Mouse (Mus musculus) spleen, adult 18-20 months (tissue): ENCODE results near the gene Ccdc91.

Experiments used
- DNase-seq, 2 experiments: peaks; one replicate each; pipeline ENCODE4 v3.0.0; 2022; ENCODE audit warnings: mixed read lengths in 2 of 2

Ccdc91 gene

DNA sequence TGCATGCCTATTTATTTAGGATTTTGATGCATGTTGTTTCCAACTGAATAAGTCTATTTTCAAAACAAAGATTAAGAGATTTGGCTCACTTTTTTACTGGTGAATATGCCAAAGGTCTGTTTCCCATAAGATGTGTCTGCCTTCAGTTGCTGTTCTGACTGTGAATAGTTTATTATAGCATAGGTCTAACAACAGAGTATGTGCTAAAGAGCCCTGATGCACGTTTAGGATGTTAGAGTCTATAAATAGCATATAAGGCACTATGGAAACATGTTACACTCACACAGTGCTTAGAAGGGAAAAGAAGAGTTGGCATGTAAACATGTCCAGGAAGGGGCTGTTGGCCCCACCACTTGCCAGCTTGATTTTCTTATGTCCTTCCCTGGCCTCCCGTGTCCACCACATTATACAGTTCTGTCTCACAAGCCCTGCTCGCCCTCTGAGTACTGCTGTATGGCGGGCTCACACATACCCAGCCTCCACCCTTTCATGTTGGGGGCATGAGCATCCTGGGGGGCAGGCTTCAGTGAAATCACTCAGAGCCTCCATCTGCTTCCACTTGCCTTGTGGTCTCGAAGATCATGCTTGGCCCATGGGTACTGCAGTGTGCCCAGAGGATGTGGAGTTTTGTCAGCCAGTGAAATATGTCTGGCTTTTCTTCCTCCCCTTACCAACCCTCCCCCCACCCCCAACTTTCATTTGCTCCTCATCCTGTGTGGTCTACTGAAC, 99.0 kb downstream of the Ccdc91 start:
- DNase-seq, result no peak

GRCm38 (mm10) chr6:147575183-147575784, 99.7 kb downstream of the Ccdc91 start:
- no peak for DNase-seq

- no peak for DNase-seq
Measured at GRCm38 (mm10) chr6:147587675-147588074, 112.0 kb downstream of the Ccdc91 start.

GRCm38 (mm10) chr6:147606666-147607065, 131.0 kb downstream of the Ccdc91 start:
- DNase-seq, result no peak

GRCm38 (mm10) chr6:147607613-147608012, 132.0 kb downstream of the Ccdc91 start:
- DNase-seq, result no peak

- DNase-seq, result no peak
Measured at GRCm38 (mm10) chr6:147615306-147615705, 139.7 kb downstream of the Ccdc91 start.

DNA sequence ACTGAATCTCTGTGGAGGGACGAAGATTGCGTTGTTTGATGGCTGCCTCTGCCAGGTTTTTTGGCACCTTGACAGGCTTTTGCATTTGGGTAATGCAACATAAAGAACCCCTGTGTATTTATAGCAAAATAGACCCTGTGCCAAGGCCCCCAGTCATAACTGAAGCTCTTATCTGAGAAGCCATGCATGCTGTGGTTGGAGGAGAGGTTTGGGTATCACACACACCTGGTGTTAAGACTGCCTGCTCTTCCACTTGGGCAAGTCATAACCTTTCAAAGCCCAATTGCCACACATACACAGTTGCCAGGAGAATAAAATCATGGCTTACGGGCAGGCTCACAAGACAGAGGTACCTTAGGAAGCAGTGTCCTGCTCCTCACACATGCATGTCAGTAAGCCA, 147.5 kb downstream of the Ccdc91 start:
- no peak for DNase-seq

DNA sequence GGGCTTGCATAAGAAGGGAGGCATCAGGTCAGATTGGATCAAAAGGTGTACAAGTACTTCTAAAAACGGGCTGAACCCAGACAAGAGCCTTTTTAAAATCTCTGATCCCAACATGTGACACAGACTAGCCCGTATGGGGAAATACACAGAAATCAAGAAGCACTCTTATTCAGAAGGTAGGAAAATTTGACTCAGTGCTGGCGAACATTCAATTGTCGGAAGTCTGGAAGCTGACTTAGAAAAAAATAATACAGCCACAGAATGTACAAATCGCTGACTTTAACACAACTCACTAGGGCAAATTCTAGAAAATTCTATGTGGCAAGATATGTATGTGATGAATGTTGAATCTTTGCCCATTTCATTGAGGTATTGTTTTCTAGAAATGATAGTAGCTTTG, 160.8 kb downstream of the Ccdc91 start:
- DNase-seq, result no peak

GRCm38 (mm10) chr6:147643875-147644274, 168.2 kb downstream of the Ccdc91 start:
- no peak for DNase-seq

GRCm38 (mm10) chr6:147644391-147644790, 168.8 kb downstream of the Ccdc91 start:
- DNase-seq, result no peak

DNA sequence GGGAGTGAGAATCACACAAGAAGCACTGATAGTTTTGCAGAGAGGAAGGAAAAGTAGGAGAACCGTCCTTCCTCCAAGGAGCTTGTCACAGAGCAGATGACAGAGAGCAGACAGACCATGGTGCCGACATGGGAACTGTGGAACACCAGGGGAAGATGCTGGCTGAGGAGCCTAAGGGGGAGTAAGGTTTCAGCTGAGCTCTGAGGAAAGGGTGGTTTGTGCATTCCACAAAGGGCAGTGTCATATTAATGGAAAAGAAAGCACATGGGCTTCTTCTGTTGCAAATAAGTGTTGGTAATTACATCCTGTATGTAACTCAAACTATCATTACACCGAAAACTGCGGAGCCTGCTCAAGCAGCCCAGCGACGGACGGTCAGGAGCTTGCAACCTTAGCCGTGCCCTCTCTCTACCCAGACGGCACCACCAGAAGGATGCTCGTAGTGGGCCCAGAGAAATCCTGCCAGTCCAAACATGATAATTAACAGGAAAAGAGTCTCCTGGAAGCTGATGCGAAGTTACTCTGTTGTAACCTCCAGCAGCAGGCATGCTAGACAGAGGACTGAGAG, 170.9 kb downstream of the Ccdc91 start:
- no peak for DNase-seq

DNA sequence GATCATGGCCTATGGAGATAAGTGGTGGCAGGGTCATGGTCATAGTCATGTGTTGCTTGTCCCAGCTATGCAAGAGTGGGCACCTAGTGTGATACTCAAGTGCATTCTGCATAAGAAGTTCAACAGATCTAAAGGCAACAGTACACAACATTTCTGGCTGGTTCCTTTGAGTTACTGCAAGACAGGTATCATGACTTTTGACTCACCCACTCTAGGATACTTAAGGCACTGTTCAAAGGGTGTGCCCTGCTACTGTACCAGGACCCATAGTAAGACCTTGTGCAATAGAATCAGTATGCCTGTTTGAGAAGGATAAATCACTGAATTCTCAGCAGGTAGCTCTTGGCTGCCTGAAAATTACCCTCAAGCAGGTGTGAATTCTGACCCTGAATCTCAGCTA, 182.4 kb downstream of the Ccdc91 start:
- DNase-seq, result no peak

- no peak for DNase-seq
Measured at GRCm38 (mm10) chr6:147660718-147661117, 185.1 kb downstream of the Ccdc91 start.

GRCm38 (mm10) chr6:147661841-147662240, 186.2 kb downstream of the Ccdc91 start:
- no peak for DNase-seq

DNA sequence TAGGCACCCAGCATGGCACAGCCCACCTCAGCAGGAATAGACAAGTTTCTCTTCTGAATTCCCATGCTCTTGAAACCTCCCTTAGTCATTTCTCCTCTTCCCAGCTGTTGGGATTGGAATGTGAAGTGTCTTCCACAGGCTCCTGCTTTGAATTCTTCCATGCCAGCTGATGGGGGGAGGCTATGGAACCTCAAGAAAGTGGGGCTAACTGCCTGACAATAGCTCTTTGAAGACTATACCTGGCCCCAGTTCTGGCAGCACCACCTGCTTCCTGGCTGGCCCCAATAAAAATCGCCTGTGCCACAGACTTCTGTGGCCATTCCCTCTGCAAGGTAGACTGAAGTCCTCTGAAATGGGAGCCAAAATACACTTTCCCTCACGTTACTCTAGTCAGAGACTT, 187.0 kb downstream of the Ccdc91 start:
- DNase-seq, result no peak

GRCm38 (mm10) chr6:147664339-147664738, 188.7 kb downstream of the Ccdc91 start:
- peak in 1 of 2 experiments; percentile 31 for DNase-seq

- DNase-seq, result no peak
Measured at GRCm38 (mm10) chr6:147671366-147671765, 195.7 kb downstream of the Ccdc91 start.

DNA sequence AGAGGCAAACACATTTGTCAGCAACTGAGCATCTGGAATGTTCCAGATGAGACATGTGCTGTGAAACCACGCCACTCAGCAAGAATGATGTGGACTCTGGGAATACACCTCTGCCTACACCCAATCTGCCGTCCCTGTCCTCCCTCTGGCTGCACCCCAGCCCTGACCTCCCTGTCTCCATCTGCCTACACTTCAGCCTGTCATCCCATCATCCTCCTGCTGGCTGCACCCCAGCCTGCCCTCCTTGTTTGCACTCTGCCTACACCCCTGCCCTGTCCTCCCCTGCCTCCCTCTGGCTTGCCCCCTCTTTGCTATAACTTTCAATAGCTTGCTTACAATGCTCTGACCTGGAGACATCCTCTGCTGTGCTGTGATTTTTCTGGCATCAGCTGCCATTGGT, 196.9 kb downstream of the Ccdc91 start:
- no peak for DNase-seq

- no peak for DNase-seq
Measured at GRCm38 (mm10) chr6:147675022-147675733, 199.6 kb downstream of the Ccdc91 start.

DNA sequence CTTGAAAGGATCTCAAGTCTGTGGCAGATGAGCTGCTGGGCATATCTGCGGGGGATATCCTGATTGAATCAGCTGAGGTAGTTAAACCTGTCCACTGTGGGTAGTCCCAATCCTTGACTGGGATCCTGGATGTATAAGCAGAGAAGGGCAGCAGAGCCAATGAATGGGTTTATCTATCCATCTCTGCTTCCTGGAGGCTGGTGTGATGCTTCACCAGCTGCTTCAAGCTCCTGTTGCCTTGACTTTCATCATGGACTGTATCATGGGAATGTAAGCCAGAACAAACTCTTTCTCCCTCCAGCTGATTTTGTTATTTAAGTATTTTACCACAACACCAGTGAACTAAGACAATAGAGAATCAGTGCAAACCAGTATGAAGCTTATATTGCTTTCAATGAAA, 200.6 kb downstream of the Ccdc91 start:
- no peak for DNase-seq
